Comparison of ENCODE assay signal across 23 mouse cellular contexts in genomic region chr8:85450335-85450734, GRCm38 (mm10). TPM values are rescaled to one million over a fixed set of nuclear protein-coding genes. Genes with fewer than 3 reads are reported as not detected.
DNase-seq lines count a peak whose midpoint lies in the region; ATAC-seq and TF ChIP-seq lines count a peak whose summit lies in the region.
"Had no signal": no experiment of that assay in that cellular context is flagged by ENCODE, and none has a peak within 500 bp of the region (broad histone marks: within the 10 kb centered on the region; RNA-seq: fewer than 3 reads in every experiment).

No protein-coding gene starts in this region.

- H3K4me2 ChIP-seq in midbrain, embryonic 11.5 days, result no peak overlapping the region
- H3K4me2 ChIP-seq in liver, postnatal 0 days (ENCODE audit: low read depth, low read length), result no peak overlapping the region
- H3K4me2 ChIP-seq in forebrain, embryonic 15.5 days (replicated peaks), result no peak overlapping the region
- H3K4me2 ChIP-seq: embryonic facial prominence, embryonic 13.5 days; forebrain, embryonic 12.5 days; hindbrain, embryonic 12.5 days; intestine, embryonic 15.5 days had no signal

- H3K27ac ChIP-seq in midbrain, embryonic 11.5 days (ENCODE audit: low read depth, low read length), result no peak overlapping the region
- no peak overlapping the region for H3K27ac ChIP-seq in liver, postnatal 0 days (ENCODE audit: low read depth)
- H3K27ac ChIP-seq in forebrain, embryonic 15.5 days (replicated peaks), result no peak overlapping the region
- H3K27ac ChIP-seq: embryonic facial prominence, embryonic 13.5 days; forebrain, embryonic 12.5 days; gastrocnemius, adult 2 months; heart, embryonic 10.5 days; hindbrain, embryonic 12.5 days; intestine, embryonic 15.5 days had no signal

- TF ChIP-seq CTCF in liver, postnatal 0 days (IDR thresholded peaks at IDR 0.05; ENCODE audit: low read depth), result no peak

- H3K9ac ChIP-seq in midbrain, embryonic 11.5 days (ENCODE audit: low read length), result no peak overlapping the region
- no peak overlapping the region for H3K9ac ChIP-seq in liver, postnatal 0 days (replicated peaks)
- no peak overlapping the region for H3K9ac ChIP-seq in forebrain, embryonic 15.5 days (replicated peaks)
- H3K9ac ChIP-seq: embryonic facial prominence, embryonic 13.5 days; forebrain, embryonic 12.5 days; hindbrain, embryonic 12.5 days; intestine, embryonic 15.5 days had no signal

- DNase-seq in 416B (ENCODE audit: low read depth) (peak; percentile 86), MEL-GATA-1-ER (ENCODE audit: extremely low read depth, low read depth) (peak; percentile 36)
- DNase-seq in CD4-positive, CD25-positive, alpha-beta regulatory T cell, adult 2 months (ENCODE audit: low read depth, low spot score), result peak; percentile 20
- DNase-seq in induced T-regulatory cell, adult 2 months (ENCODE audit: low read depth), result peak; percentile 36
- DNase-seq in midbrain, embryonic 11.5 days (ENCODE audit: low spot score, missing footprints), result no peak
- DNase-seq in liver, postnatal 0 days, result no peak
- DNase-seq in spleen, postnatal 14 days (ENCODE audit: low spot score in 2 of 2), result no peak
- DNase-seq: adrenal gland, postnatal 25 days; cerebellum, adult 18-20 months; cerebellum, postnatal 10 days; gastrocnemius, adult 2 months; gastrocnemius, postnatal 25 days; heart, postnatal 10 days; heart, postnatal 4 days; kidney, adult 18-20 months had no signal

- H3K4me1 ChIP-seq in midbrain, embryonic 11.5 days (ENCODE audit: control insufficient read depth, insufficient read depth, low read length), result peaks cover 3% of the 10 kb centered on the region; the same call in 1 of the 2 replicates
- no peaks in the 10 kb centered on the region for H3K4me1 ChIP-seq in liver, postnatal 0 days (ENCODE audit: insufficient read depth)
- H3K4me1 ChIP-seq in forebrain, embryonic 15.5 days, result peaks cover 14% of the 10 kb centered on the region

- H3K36me3 ChIP-seq in midbrain, embryonic 11.5 days (ENCODE audit: control insufficient read depth, insufficient read depth, low read length), result no peaks in the 10 kb centered on the region
- H3K36me3 ChIP-seq in liver, postnatal 0 days (replicated peaks; ENCODE audit: insufficient read depth, low read length), result no peaks in the 10 kb centered on the region
- no peaks in the 10 kb centered on the region for H3K36me3 ChIP-seq in forebrain, embryonic 15.5 days
- H3K36me3 ChIP-seq: embryonic facial prominence, embryonic 13.5 days; forebrain, embryonic 12.5 days; heart, embryonic 10.5 days; hindbrain, embryonic 12.5 days; intestine, embryonic 15.5 days had no signal

- H3K4me3 ChIP-seq in midbrain, embryonic 11.5 days (ENCODE audit: low read depth, low read length), result no peak overlapping the region
- H3K4me3 ChIP-seq in liver, postnatal 0 days (ENCODE audit: low read depth, low read length), result no peak overlapping the region
- no peak overlapping the region for H3K4me3 ChIP-seq in forebrain, embryonic 15.5 days
- H3K4me3 ChIP-seq: embryonic facial prominence, embryonic 13.5 days; forebrain, embryonic 12.5 days; gastrocnemius, adult 2 months; heart, embryonic 10.5 days; hindbrain, embryonic 12.5 days; intestine, embryonic 15.5 days had no signal

- no peak for ATAC-seq in midbrain, embryonic 11.5 days (ENCODE audit: low FRiP score)
- ATAC-seq in liver, postnatal 0 days, result no peak
- ATAC-seq in forebrain, embryonic 15.5 days (replicated peaks), result no peak
- ATAC-seq: activated CD4-positive, CD25-positive, alpha-beta regulatory T cell, adult 4 months; hindbrain, embryonic 16.5 days; intestine, embryonic 15.5 days had no signal

- no peak for TF ChIP-seq EP300 in liver, postnatal 0 days (IDR thresholded peaks at IDR 0.05; ENCODE audit: low read depth)

- WGBS in midbrain, embryonic 11.5 days, result 81% methylated on average over 3 of the region's 3 CpGs
- 61% methylated on average over 3 of the region's 3 CpGs for WGBS in liver, postnatal 0 days (ENCODE audit: insufficient replicate concordance)
- WGBS in forebrain, embryonic 15.5 days, result 88% methylated on average over 3 of the region's 3 CpGs

- H3K27me3 ChIP-seq in midbrain, embryonic 11.5 days (ENCODE audit: control insufficient read depth, insufficient read depth, low read length), result no peaks in the 10 kb centered on the region
- no peaks in the 10 kb centered on the region for H3K27me3 ChIP-seq in liver, postnatal 0 days (ENCODE audit: insufficient read depth, low read length)
- H3K27me3 ChIP-seq in forebrain, embryonic 15.5 days, result no peaks in the 10 kb centered on the region
- H3K27me3 ChIP-seq: embryonic facial prominence, embryonic 13.5 days; forebrain, embryonic 12.5 days; hindbrain, embryonic 12.5 days; intestine, embryonic 15.5 days had no signal

- no peaks in the 10 kb centered on the region for H3K9me3 ChIP-seq in midbrain, embryonic 11.5 days (ENCODE audit: control insufficient read depth, low read length)
- no peaks in the 10 kb centered on the region for H3K9me3 ChIP-seq in liver, postnatal 0 days (ENCODE audit: low read length)
- H3K9me3 ChIP-seq in forebrain, embryonic 15.5 days, result no peaks in the 10 kb centered on the region
- H3K9me3 ChIP-seq: embryonic facial prominence, embryonic 13.5 days; forebrain, embryonic 12.5 days; heart, embryonic 10.5 days; hindbrain, embryonic 12.5 days; intestine, embryonic 15.5 days had no signal

RNA-seq across cellular contexts. Expression of gene 4921524J17Rik, which starts 17.7 kb away (rescaled TPM):
- 43.8 and 48.9 TPM in 2 replicates for polyA plus RNA-seq in midbrain, embryonic 11.5 days (2014; fragmentation: Nextera tagmentation; extraction: Ambion mirVana)
- 16.5 and 17.7 TPM in 2 replicates for polyA plus RNA-seq in liver, postnatal 0 days (2015; fragmentation: Nextera tagmentation; extraction: Ambion mirVana)
- polyA plus RNA-seq in forebrain, embryonic 15.5 days (2015; fragmentation: Nextera tagmentation; extraction: Ambion mirVana), result 69.3 and 74.7 TPM in 2 replicates

RNA-seq across cellular contexts. Expression of gene Gpt2, which starts 42.0 kb away (rescaled TPM):
- polyA plus RNA-seq in midbrain, embryonic 11.5 days (2014; fragmentation: Nextera tagmentation; extraction: Ambion mirVana), result 36.5 and 38.1 TPM in 2 replicates
- polyA plus RNA-seq in liver, postnatal 0 days (2015; fragmentation: Nextera tagmentation; extraction: Ambion mirVana), result 11.1 and 14.4 TPM in 2 replicates
- 39.7 and 40.9 TPM in 2 replicates for polyA plus RNA-seq in forebrain, embryonic 15.5 days (2015; fragmentation: Nextera tagmentation; extraction: Ambion mirVana)

Comparison
In these comparisons a context has a peak if more than half of its experiments do, and no peak if none do; other contexts are left out.
1. DNase-seq: peak in 416B (single experiment), CD4-positive, CD25-positive, alpha-beta regulatory T cell, adult 2 months (single experiment), MEL-GATA-1-ER (single experiment) and induced T-regulatory cell, adult 2 months (single experiment); none in midbrain, embryonic 11.5 days (single experiment), liver, postnatal 0 days (single experiment) and spleen, postnatal 14 days (0 of 2).